Mouse (Mus musculus): ENCODE measurements around the gene Rgs9bp.

- TF ChIP-seq POLR2A (IDR thresholded peaks at IDR 0.05; ENCODE audit: insufficient read depth, low read length) (no peak), CTCF (IDR thresholded peaks at IDR 0.05; ENCODE audit: low read depth, low read length) (no peak)
Observed at GRCm38 (mm10) chr7:35530026-35530425, 55.4 kb downstream of the Rgs9bp start.

Data from ES-Bruce4 (cell line).